7 mouse cellular contexts compared by ENCODE assay signal in the genomic region with DNA sequence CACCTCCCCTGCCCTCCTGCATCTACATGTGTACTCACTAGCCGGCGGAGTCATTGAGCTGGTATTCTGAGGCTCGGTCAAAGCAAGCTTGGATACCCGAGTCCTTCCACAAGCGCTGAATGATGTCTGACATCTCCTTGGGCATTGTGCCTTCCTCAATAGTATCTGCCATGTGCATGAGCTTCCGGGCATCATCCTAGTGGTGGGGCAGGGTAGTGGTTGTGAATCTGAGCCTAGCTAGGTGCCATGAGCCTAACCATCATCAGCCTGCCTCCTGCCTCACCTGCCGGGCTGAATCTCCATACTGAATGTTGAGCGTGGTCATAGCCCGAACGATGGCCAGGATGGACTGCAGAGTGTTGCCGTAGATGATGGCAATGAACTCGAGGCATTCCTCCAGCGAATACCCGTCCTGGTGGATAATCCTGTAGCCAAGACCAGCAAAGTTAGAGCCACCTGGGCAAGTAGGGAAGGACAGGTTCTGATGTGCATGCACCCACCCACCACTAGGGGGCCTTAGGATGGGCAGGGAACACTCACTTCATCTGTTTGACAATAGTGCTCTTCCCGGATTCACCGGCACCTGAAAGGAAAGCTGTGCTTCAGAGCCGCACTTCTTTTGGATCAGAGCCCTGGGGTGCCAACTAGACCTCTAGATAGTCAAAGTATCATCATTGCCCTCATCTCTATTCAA. TPM values are rescaled to one million over a fixed set of nuclear protein-coding genes. Genes with fewer than 3 reads are reported as not detected.
A peak's percentile ranks its signal among the peaks of the same experiment; 100 is the strongest.
DNase-seq lines count a peak whose midpoint lies in the region; ATAC-seq and TF ChIP-seq lines count a peak whose summit lies in the region.

No protein-coding gene starts in this region.

- 21% methylated on average over 17 of the region's 17 CpGs for WGBS in forebrain, embryonic 12.5 days
- WGBS in liver, embryonic 14.5 days (ENCODE audit: insufficient replicate concordance): 17% methylated on average over 17 of the region's 17 CpGs

- peak; percentile 53 for DNase-seq in urinary bladder, postnatal 14 days (ENCODE audit: low spot score)
- DNase-seq in urinary bladder, postnatal 25 days (ENCODE audit: low spot score): no peak
- peak; percentile 28 for DNase-seq in c-Kit-positive CD71-negative TER-119-negative erythroid progenitor cells, embryonic 14.5 days (ENCODE audit: low read depth)
- peak in 1 of 3 experiments; percentile 29 for DNase-seq in liver, embryonic 14.5 days (ENCODE audit: low read depth in 3 of 3, low spot score in 3 of 3)
- peak; percentile 65 for DNase-seq in retina, embryonic 14.5 days (ENCODE audit: low spot score)
- DNase-seq in right cerebral cortex, adult 18-20 months: no peak

- H3K4me1 ChIP-seq in forebrain, embryonic 12.5 days: peaks cover 16% of the 10 kb centered on the region
- H3K4me1 ChIP-seq in liver, embryonic 14.5 days (replicated peaks; ENCODE audit: control insufficient read depth in 2 of 2, insufficient read depth in 2 of 2, low read length in 1 of 2): peaks cover 0 to 7% of the 10 kb centered on the region in 2 experiments; a peak in 2 of 4 replicates

- no peak overlapping the region for H3K9ac ChIP-seq in forebrain, embryonic 12.5 days
- no peak overlapping the region for H3K9ac ChIP-seq in liver, embryonic 14.5 days (replicated peaks)

- H3K4me2 ChIP-seq in forebrain, embryonic 12.5 days: peak overlapping the region; percentile 67; the same call in 1 of the 2 replicates
- no peak overlapping the region for H3K4me2 ChIP-seq in liver, embryonic 14.5 days (ENCODE audit: low read depth)

- no peaks in the 10 kb centered on the region for H3K9me3 ChIP-seq in forebrain, embryonic 12.5 days
- no peaks in the 10 kb centered on the region for H3K9me3 ChIP-seq in liver, embryonic 14.5 days (ENCODE audit: control insufficient read depth, low read length)

- no peak overlapping the region for H3K27ac ChIP-seq in forebrain, embryonic 12.5 days
- H3K27ac ChIP-seq in liver, embryonic 14.5 days: no peak overlapping the region

- ATAC-seq in forebrain, embryonic 12.5 days (ENCODE audit: low FRiP score): no peak
- ATAC-seq in liver, embryonic 14.5 days (ENCODE audit: insufficient read depth): no peak

- peaks cover 51% of the 10 kb centered on the region for H3K27me3 ChIP-seq in forebrain, embryonic 12.5 days
- H3K27me3 ChIP-seq in liver, embryonic 14.5 days (ENCODE audit: control insufficient read depth, insufficient read depth, low read length): peaks cover 33% of the 10 kb centered on the region

- no peaks in the 10 kb centered on the region for H3K36me3 ChIP-seq in forebrain, embryonic 12.5 days (replicated peaks)
- no peaks in the 10 kb centered on the region for H3K36me3 ChIP-seq in liver, embryonic 14.5 days (replicated peaks; ENCODE audit: control insufficient read depth, insufficient read depth, low read depth)

- H3K4me3 ChIP-seq in forebrain, embryonic 12.5 days (replicated peaks): no peak overlapping the region
- H3K4me3 ChIP-seq in liver, embryonic 14.5 days (ENCODE audit: insufficient read depth in 1 of 2, low read depth in 2 of 2, low read length in 2 of 2): no peak overlapping the region

- TF ChIP-seq CTCF in liver, embryonic 14.5 days (IDR thresholded peaks at IDR 0.05; ENCODE audit: low read depth): peak; percentile 94

- no peak for TF ChIP-seq EP300 in liver, embryonic 14.5 days (IDR thresholded peaks at IDR 0.05; ENCODE audit: low read depth)

RNA-seq across cellular contexts. Expression of gene Gnat1, which starts 2.3 kb away (rescaled TPM):
- 1.7 and 2.1 TPM in 2 replicates for polyA plus RNA-seq in forebrain, embryonic 12.5 days (2016; fragmentation: Nextera tagmentation; extraction: Ambion mirVana)
- not detected in 2 replicates for polyA plus RNA-seq in liver, embryonic 14.5 days (2012; rRNA removed)
- 0.62 and 0.76 TPM in 2 replicates for polyA plus RNA-seq in liver, embryonic 14.5 days (2014; fragmentation: Nextera tagmentation; extraction: Ambion mirVana)

RNA-seq across cellular contexts. Expression of gene Slc38a3, which starts 7.9 kb away (rescaled TPM):
- polyA plus RNA-seq in forebrain, embryonic 12.5 days (2016; fragmentation: Nextera tagmentation; extraction: Ambion mirVana): 8.5 and 10.6 TPM in 2 replicates
- 23.5 and 25.0 TPM in 2 replicates for polyA plus RNA-seq in liver, embryonic 14.5 days (2012; rRNA removed)
- 15.7 and 19.7 TPM in 2 replicates for polyA plus RNA-seq in liver, embryonic 14.5 days (2014; fragmentation: Nextera tagmentation; extraction: Ambion mirVana)

RNA-seq across cellular contexts. Expression of gene Sema3f, which starts 33.0 kb away (rescaled TPM):
- polyA plus RNA-seq in forebrain, embryonic 12.5 days (2016; fragmentation: Nextera tagmentation; extraction: Ambion mirVana): 13.2 and 15.2 TPM in 2 replicates
- polyA plus RNA-seq in liver, embryonic 14.5 days (2012; rRNA removed): 3.1 and 3.5 TPM in 2 replicates
- polyA plus RNA-seq in liver, embryonic 14.5 days (2014; fragmentation: Nextera tagmentation; extraction: Ambion mirVana): 0.69 and 1.1 TPM in 2 replicates

RNA-seq across cellular contexts. Expression of gene Gnai2, which starts 42.1 kb away (rescaled TPM):
- polyA plus RNA-seq in forebrain, embryonic 12.5 days (2016; fragmentation: Nextera tagmentation; extraction: Ambion mirVana): 570 and 587 TPM in 2 replicates
- 94.3 and 124 TPM in 2 replicates for polyA plus RNA-seq in liver, embryonic 14.5 days (2012; rRNA removed)
- polyA plus RNA-seq in liver, embryonic 14.5 days (2014; fragmentation: Nextera tagmentation; extraction: Ambion mirVana): 137 and 138 TPM in 2 replicates

Comparison
In these comparisons a context has a peak if more than half of its experiments do, and no peak if none do; other contexts are left out.
1. DNase-seq: peak in urinary bladder, postnatal 14 days (single experiment), c-Kit-positive CD71-negative TER-119-negative erythroid progenitor cells, embryonic 14.5 days (single experiment) and retina, embryonic 14.5 days (single experiment); none in urinary bladder, postnatal 25 days (single experiment) and right cerebral cortex, adult 18-20 months (single experiment).